Mouse (Mus musculus) ES-E14 (cell line): ENCODE data around the gene 4930402H24Rik. TPM values are rescaled to one million over a fixed set of nuclear protein-coding genes. Genes with fewer than 3 reads are reported as not detected.

ENCODE experiments used
- DNase-seq: peaks from one replicate; pipeline ENCODE4 v3.0.0-alpha.2; 2013; ENCODE audit warnings: low read depth, low spot score
- H3K27ac ChIP-seq: 2 replicates; pipeline ENCODE4 v1.5.1; 2012; ENCODE audit warnings: low read depth, mild to moderate bottlenecking, low read length, moderate library complexity, mixed read lengths; ENCODE audit not compliant: poor library complexity, insufficient read depth, severe bottlenecking
- H3K36me3 ChIP-seq: 2 replicates; pipeline ENCODE4 v1.6.1; 2012; ENCODE audit warnings: mild to moderate bottlenecking, low read length, moderate library complexity, mixed read lengths; ENCODE audit not compliant: control insufficient read depth, poor library complexity, insufficient read depth, severe bottlenecking
- H3K4me1 ChIP-seq, 2 experiments: fragments of 150-350 bp in 1 of 2; sonication (generic) in 1 of 2; 2 replicates each; pipeline ENCODE4 v1.6.1; 2012; ENCODE audit warnings: low read length in 2 of 2, mild to moderate bottlenecking in 1 of 2, mixed read lengths in 1 of 2; ENCODE audit not compliant: control insufficient read depth in 2 of 2, insufficient read depth in 2 of 2, poor library complexity in 1 of 2
- H3K4me3 ChIP-seq, 2 experiments: fragments of 150-350 bp in 1 of 2; sonication (generic) in 1 of 2; 2 replicates each; pipeline ENCODE4 v1.5.1; 2012; ENCODE audit warnings: low read length in 2 of 2, low read depth in 1 of 2, mild to moderate bottlenecking in 1 of 2, mixed read lengths in 1 of 2; ENCODE audit not compliant: insufficient read depth in 1 of 2, poor library complexity in 1 of 2, severe bottlenecking in 1 of 2
- H3K9ac ChIP-seq: 2 replicates; pipeline ENCODE4 v1.6.1; 2012; ENCODE audit warnings: low read depth, mild to moderate bottlenecking, low read length, mixed read lengths; ENCODE audit not compliant: poor library complexity, insufficient read depth, severe bottlenecking
- H3K9me3 ChIP-seq: fragments of 150-350 bp; sonication (generic); 2 replicates; pipeline ENCODE4 v1.6.1; 2012; ENCODE audit warnings: low read depth, mild to moderate bottlenecking, low read length; ENCODE audit not compliant: control insufficient read depth, insufficient read depth
- CHD2 ChIP-seq: IDR thresholded peaks from 2 replicates; pipeline ENCODE4 v1.6.1; 2014; ENCODE audit warnings: mild to moderate bottlenecking, low read depth, low read length, inconsistent platforms
- HCFC1 ChIP-seq: IDR thresholded peaks from 2 replicates; pipeline ENCODE4 v1.6.1; 2012; ENCODE audit warnings: low read length, inconsistent platforms, borderline replicate concordance; ENCODE audit not compliant: insufficient read depth
- MAFK ChIP-seq: IDR thresholded peaks from 2 replicates; pipeline ENCODE4 v1.6.1; 2014; ENCODE audit warnings: mild to moderate bottlenecking, low read depth, low read length, inconsistent platforms; ENCODE audit not compliant: insufficient read depth
- ZC3H11A ChIP-seq: IDR thresholded peaks from 2 replicates; pipeline ENCODE4 v1.6.1; 2012; ENCODE audit warnings: low read depth, mild to moderate bottlenecking, inconsistent platforms, low read length, borderline replicate concordance
- ZNF384 ChIP-seq: IDR thresholded peaks from 2 replicates; pipeline ENCODE4 v1.6.1; 2012; ENCODE audit warnings: low read depth, low read length, inconsistent platforms
- in situ Hi-C, 2 experiments: fragments of 600-800 bp; cut with MboI; formaldehyde crosslinking; loops; one replicate each; pipeline ENCODE4 v1.15.1; 2025; ENCODE audit warnings: low sequenced_read_pairs in 2 of 2, inconsistent platforms in 1 of 2; ENCODE audit not compliant: unreplicated experiment in 2 of 2
- total RNA-seq: library from RNA; depleted of rRNA; stranded (reverse); fragments of 300-350 nt; gene quantifications from 2 replicates; pipeline ENCODE4 v1.2.3, GENCODE M21; 2012

4930402H24Rik gene
- total RNA-seq, 1 experiment = 11.9 TPM

- DNase-seq = no peak
- no peaks in the 10 kb centered on the region for H3K36me3 ChIP-seq
- no peak overlapping the region for H3K4me3 ChIP-seq
- in situ Hi-C loops = no loop called here
- no peak overlapping the region for H3K27ac ChIP-seq
- TF ChIP-seq HCFC1 = no peak
- TF ChIP-seq CHD2 = no peak
- TF ChIP-seq MAFK = no peak
- TF ChIP-seq ZNF384 = no peak
- no peak for TF ChIP-seq ZC3H11A
- no peak overlapping the region for H3K9ac ChIP-seq
- H3K4me1 ChIP-seq = peaks cover 0 to 3% of the 10 kb centered on the region in 2 experiments; a peak in 1 of 4 replicates
- no peaks in the 10 kb centered on the region for H3K9me3 ChIP-seq
These were observed 7.4 kb downstream of the 4930402H24Rik start for GRCm38 (mm10) chr2:130898783-130899182.

GRCm38 (mm10) chr2:130897856-130898255 is 8.3 kb downstream of the 4930402H24Rik start:
- H3K27ac ChIP-seq = no peak overlapping the region
- peaks cover 0 to 3% of the 10 kb centered on the region in 2 experiments; a peak in 1 of 4 replicates for H3K4me1 ChIP-seq
- no peak for DNase-seq
- H3K36me3 ChIP-seq = no peaks in the 10 kb centered on the region
- no peak overlapping the region for H3K9ac ChIP-seq
- H3K9me3 ChIP-seq = no peaks in the 10 kb centered on the region
- in situ Hi-C loops = no loop called here
- no peak for TF ChIP-seq CHD2
- TF ChIP-seq MAFK = no peak
- TF ChIP-seq ZNF384 = no peak
- TF ChIP-seq ZC3H11A = no peak
- no peak for TF ChIP-seq HCFC1
- H3K4me3 ChIP-seq = no peak overlapping the region

- H3K4me3 ChIP-seq = no peak overlapping the region
- no peak for DNase-seq
- H3K36me3 ChIP-seq = no peaks in the 10 kb centered on the region
- H3K4me1 ChIP-seq = peaks cover 0 to 3% of the 10 kb centered on the region in 2 experiments; a peak in 1 of 4 replicates
- TF ChIP-seq ZNF384 (no peak), MAFK (no peak), CHD2 (no peak), HCFC1 (no peak)
- in situ Hi-C loops = no loop called here
- H3K9ac ChIP-seq = no peak overlapping the region
- no peak overlapping the region for H3K27ac ChIP-seq
- H3K9me3 ChIP-seq = no peaks in the 10 kb centered on the region
These were observed 9.3 kb downstream of the 4930402H24Rik start for GRCm38 (mm10) chr2:130896944-130897343.

- H3K36me3 ChIP-seq = no peaks in the 10 kb centered on the region
- no peak overlapping the region for H3K27ac ChIP-seq
- H3K9ac ChIP-seq = no peak overlapping the region
- in situ Hi-C loops = no loop called here
- no peaks in the 10 kb centered on the region for H3K4me1 ChIP-seq
- H3K4me3 ChIP-seq = no peak overlapping the region
- no peaks in the 10 kb centered on the region for H3K9me3 ChIP-seq
- TF ChIP-seq ZNF384 (no peak), CHD2 (no peak), ZC3H11A (no peak), HCFC1 (no peak), MAFK (no peak)
- DNase-seq = no peak
These were observed 18.8 kb downstream of the 4930402H24Rik start for GRCm38 (mm10) chr2:130887456-130887855.

GRCm38 (mm10) chr2:130886983-130887382 is 19.2 kb downstream of the 4930402H24Rik start:
- Histone ChIP-seq H3K36me3 (no peaks in the 10 kb centered on the region), H3K9ac (no peak overlapping the region), H3K27ac (no peak overlapping the region), H3K9me3 (no peaks in the 10 kb centered on the region), H3K4me3 (no peak overlapping the region), H3K4me1 (no peaks in the 10 kb centered on the region)
- TF ChIP-seq ZC3H11A (no peak), CHD2 (no peak), HCFC1 (no peak), MAFK (no peak), ZNF384 (no peak)
- no peak for DNase-seq
- in situ Hi-C loops = no loop called here
